Mouse (Mus musculus) Patski (cell line): Measurements from ENCODE around the gene Slc10a6. TPM values are rescaled to one million over a fixed set of nuclear protein-coding genes. Genes with fewer than 3 reads are reported as not detected.

Experiments
- ATAC-seq: fragments of 100-300 bp; one replicate; pipeline ENCODE4 v1.8.0; 2021
- CTCF ChIA-PET: fragments of 350-600 bp; sonication (Branson Sonifier 250); formaldehyde crosslinking; loops from one replicate; lab custom pipeline; 2022; ENCODE audit warnings: inconsistent platforms; lab: Charles Lee
- POLR2A ChIA-PET: fragments of 350-600 bp; sonication (Branson Sonifier 250); formaldehyde crosslinking; loops from one replicate; lab custom pipeline; 2022; ENCODE audit warnings: antibody characterized with exemption, inconsistent platforms; lab: Charles Lee
- DNase-seq: peaks from one replicate; pipeline ENCODE4 v3.0.0-alpha.2; 2011; ENCODE audit warnings: low read depth, low spot score
- H3K27me3 ChIP-seq: fragments of 371-371 bp; one replicate; pipeline ENCODE4 v1.5.1; 2021
- CTCF ChIP-seq: fragments of 100-300 bp; IDR thresholded peaks from one replicate; pipeline ENCODE4 v1.5.1; 2021
- in situ Hi-C: fragments of 300-500 bp; cut with MboI; formaldehyde crosslinking; loops from 3 replicates; pipeline ENCODE4 v1.11.1; 2018; ENCODE audit warnings: low pct_unique_long_range_greater_than_20kb, mixed read lengths
- polyA plus RNA-seq: library from polyadenylated mRNA; unstranded; gene quantifications from one replicate; pipeline ENCODE4 v1.2.3, GENCODE M21; 2021

The Slc10a6 gene
- polyA plus RNA-seq, 1 experiment from 2014 or later: not detected

DNA sequence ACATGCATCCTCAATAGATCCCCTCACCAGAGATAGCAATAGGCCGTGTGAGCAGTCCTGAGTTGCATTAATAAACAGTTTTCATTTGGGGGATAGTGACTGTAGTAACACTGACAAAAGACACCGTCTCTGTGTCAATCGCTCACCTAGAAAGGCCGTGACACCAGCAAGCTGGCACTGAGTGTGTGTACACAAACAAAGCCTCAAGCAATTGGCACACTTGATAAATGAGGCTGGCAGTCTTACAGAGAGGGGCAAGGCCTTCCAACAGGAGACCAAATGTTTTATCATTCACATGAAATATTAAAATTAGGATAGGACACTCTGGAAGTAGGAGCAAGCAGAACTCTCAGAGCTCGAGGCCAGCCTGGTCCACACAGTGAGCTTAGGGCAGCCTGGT, 6.9 kb downstream of the Slc10a6 start:
- in situ Hi-C loops: no loop called here
- TF ChIP-seq CTCF: no peak
- no peaks in the 10 kb centered on the region for H3K27me3 ChIP-seq
- ATAC-seq (no peak), DNase-seq (no peak)
- ChIA-PET CTCF (interaction anchor here (1.4 kb wide), 1 partner anchor 10 kb away, joined by 4 read pairs; no protein-coding TSS in a partner anchor), POLR2A (interaction anchor here (0.8 kb wide), 1 partner anchor 8 kb away, joined by 3 read pairs; no protein-coding TSS in a partner anchor)

DNA sequence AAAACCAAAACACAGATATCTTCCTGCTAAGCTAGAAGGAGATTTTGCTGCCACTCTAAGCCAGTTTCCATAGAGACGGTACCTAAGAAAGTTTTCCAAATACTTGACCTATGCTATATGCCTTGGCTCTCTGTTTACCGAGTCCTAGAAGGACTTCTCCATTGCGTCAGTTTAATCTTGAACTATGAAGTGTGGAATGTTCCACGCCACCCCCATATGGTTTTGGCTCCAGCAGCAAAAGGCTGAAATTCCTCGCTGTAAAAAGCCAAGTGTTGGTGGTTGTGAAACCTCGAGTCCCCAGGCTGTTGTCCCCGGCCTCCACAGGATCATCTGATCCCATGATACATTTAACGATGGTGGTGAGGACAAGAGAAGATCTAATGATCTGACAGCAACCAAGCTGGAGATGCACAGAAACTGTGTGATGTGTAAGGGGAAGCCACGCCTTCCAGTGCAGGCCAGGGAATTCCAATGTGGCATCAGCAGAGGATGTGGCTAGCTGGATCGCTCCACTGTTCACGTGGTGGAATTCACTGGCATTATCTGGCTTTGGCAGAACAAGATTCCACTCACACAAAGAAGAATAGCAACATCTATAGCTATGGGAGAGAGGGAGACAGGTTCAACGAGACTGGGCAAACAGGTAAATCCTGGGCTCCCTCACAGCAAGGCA, 8.8 kb downstream of the Slc10a6 start:
- ATAC-seq (peak; percentile 55), DNase-seq (no peak)
- TF ChIP-seq CTCF: no peak
- no peaks in the 10 kb centered on the region for H3K27me3 ChIP-seq
- in situ Hi-C loops: no loop called here
- ChIA-PET POLR2A (interaction anchor here (1.1 kb wide), 1 partner anchor 24 kb away, joined by 3 read pairs; no protein-coding TSS in a partner anchor), CTCF (interaction anchor here (1.2 to 1.5 kb wide), 3 partner anchors 9 to 34 kb away, joined by 3 to 5 read pairs (median 4); no protein-coding TSS in a partner anchor)

GRCm38 (mm10) chr5:103617191-103617590, 12.0 kb downstream of the Slc10a6 start:
- POLR2A ChIA-PET: no interaction called here
- in situ Hi-C loops: no loop called here
- ATAC-seq: no peak
- H3K27me3 ChIP-seq: no peaks in the 10 kb centered on the region
- no peak for DNase-seq
- CTCF ChIA-PET: no interaction called here
- TF ChIP-seq CTCF: no peak

GRCm38 (mm10) chr5:103614356-103614755, 14.8 kb downstream of the Slc10a6 start:
- ATAC-seq (no peak), DNase-seq (no peak)
- TF ChIP-seq CTCF: no peak
- no peaks in the 10 kb centered on the region for H3K27me3 ChIP-seq
- ChIA-PET CTCF (no interaction called here), POLR2A (interaction anchor here (0.6 kb wide), 1 partner anchor 8 kb away, joined by 3 read pairs; no protein-coding TSS in a partner anchor)
- in situ Hi-C loops: no loop called here

GRCm38 (mm10) chr5:103612316-103612715, 16.9 kb downstream of the Slc10a6 start:
- TF ChIP-seq CTCF: no peak
- CTCF ChIA-PET: interaction anchor here (1.1 to 1.4 kb wide), 2 partner anchors 11 to 31 kb away, joined by 3 to 4 read pairs; no protein-coding TSS in a partner anchor
- H3K27me3 ChIP-seq: peaks cover 4% of the 10 kb centered on the region
- in situ Hi-C loops: no loop called here
- DNase-seq (no peak), ATAC-seq (no peak)
- POLR2A ChIA-PET: interaction anchor here (1.2 kb wide), 1 partner anchor 10 kb away, joined by 3 read pairs; no protein-coding TSS in a partner anchor

GRCm38 (mm10) chr5:103610856-103611472, 18.2 kb downstream of the Slc10a6 start:
- peaks cover 4% of the 10 kb centered on the region for H3K27me3 ChIP-seq
- CTCF ChIA-PET: interaction anchor here (0.7 to 1.2 kb wide), 4 partner anchors 9 to 70 kb away, joined by 3 to 4 read pairs (median 3); no protein-coding TSS in a partner anchor
- no peak for TF ChIP-seq CTCF
- POLR2A ChIA-PET: no interaction called here
- no peak for DNase-seq
- ATAC-seq: no peak
- in situ Hi-C loops: no loop called here

GRCm38 (mm10) chr5:103610148-103610547, 19.1 kb downstream of the Slc10a6 start:
- H3K27me3 ChIP-seq: peaks cover 4% of the 10 kb centered on the region
- ATAC-seq (no peak), DNase-seq (no peak)
- ChIA-PET POLR2A (interaction anchor here (0.8 kb wide), 1 partner anchor 35 kb away, joined by 5 read pairs; no protein-coding TSS in a partner anchor), CTCF (interaction anchor here (0.7 to 2.5 kb wide), 5 partner anchors 11 to 33 kb away, joined by 3 to 6 read pairs (median 3); no protein-coding TSS in a partner anchor)
- no peak for TF ChIP-seq CTCF
- in situ Hi-C loops: no loop called here

GRCm38 (mm10) chr5:103605707-103606106, 23.5 kb downstream of the Slc10a6 start:
- DNase-seq (no peak), ATAC-seq (no peak)
- POLR2A ChIA-PET: no interaction called here
- in situ Hi-C loops: no loop called here
- TF ChIP-seq CTCF: no peak
- CTCF ChIA-PET: no interaction called here
- peaks cover 4% of the 10 kb centered on the region for H3K27me3 ChIP-seq

DNA sequence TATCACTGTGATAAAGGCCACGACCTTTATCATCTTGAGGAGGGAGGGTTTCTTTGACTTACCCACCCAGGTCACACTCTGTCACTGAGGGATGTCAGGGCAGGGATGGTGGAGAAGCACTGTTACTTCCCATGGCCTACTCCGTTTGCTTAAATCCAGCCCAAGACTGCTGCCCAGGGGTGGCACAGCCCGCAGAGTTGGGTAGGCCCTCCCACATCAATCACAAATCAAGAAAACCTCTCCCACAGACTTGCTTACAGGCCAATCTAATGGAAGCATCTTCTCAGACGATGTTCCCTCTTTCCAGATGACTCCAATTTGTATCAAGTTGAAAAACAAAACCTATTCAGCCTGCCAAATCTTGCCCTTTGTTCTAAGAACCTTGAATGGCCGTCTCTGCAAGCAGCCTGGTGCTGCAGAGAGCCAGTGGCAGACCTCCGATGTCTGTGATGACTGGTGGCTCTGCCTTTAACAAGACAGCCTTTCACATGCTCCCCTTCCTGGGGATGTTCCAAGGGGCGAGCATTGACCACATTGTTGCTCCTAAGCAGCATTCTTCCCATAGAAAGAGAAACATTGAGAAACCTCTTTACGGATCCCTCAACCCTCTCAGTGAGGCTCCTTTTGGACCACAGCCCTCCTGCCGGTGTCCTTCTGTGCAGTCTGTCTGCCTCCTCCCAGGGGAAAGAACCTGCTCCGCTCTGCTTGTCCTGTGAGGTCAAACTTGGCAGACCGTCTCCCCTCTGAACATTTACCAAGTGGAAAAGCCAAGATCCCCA, 25.9 kb downstream of the Slc10a6 start:
- ATAC-seq (no peak), DNase-seq (no peak)
- H3K27me3 ChIP-seq: peaks cover under 1% of the 10 kb centered on the region
- ChIA-PET CTCF (interaction anchor here (1.2 kb wide), 2 partner anchors 9 to 12 kb away, joined by 3 to 5 read pairs; no protein-coding TSS in a partner anchor), POLR2A (no interaction called here)
- in situ Hi-C loops: no loop called here
- no peak for TF ChIP-seq CTCF

GRCm38 (mm10) chr5:103598881-103599280, 30.3 kb downstream of the Slc10a6 start:
- TF ChIP-seq CTCF: no peak
- CTCF ChIA-PET: interaction anchor here (1.0 kb wide), 1 partner anchor 12 kb away, joined by 3 read pairs; no protein-coding TSS in a partner anchor
- ATAC-seq (no peak), DNase-seq (no peak)
- in situ Hi-C loops: no loop called here
- POLR2A ChIA-PET: interaction anchor here (2.4 kb wide), 1 partner anchor 10 kb away, joined by 5 read pairs; no protein-coding TSS in a partner anchor
- H3K27me3 ChIP-seq: no peaks in the 10 kb centered on the region
